Mouse (Mus musculus) cerebellum, adult 2 months (tissue): ENCODE measurements at regions not wholly inside any gene's neighbourhood (a gene's known extent, or its start where the extent isn't known, plus 50 kb on each side); places are given as distances from the start of the nearest gene placed in this dataset.

ENCODE experiments used
- CTCF ChIP-seq: fragments of 200-500 bp; IDR thresholded peaks from 2 replicates; pipeline ENCODE4 v1.5.1; 2011; ENCODE audit warnings: low read depth, mild to moderate bottlenecking, control low read depth, low read length, moderate library complexity, borderline replicate concordance; ENCODE audit not compliant: insufficient read depth
- POLR2A ChIP-seq: fragments of 200-500 bp; IDR thresholded peaks from 2 replicates; pipeline ENCODE4 v1.6.1; 2011; ENCODE audit warnings: low read length, control low read depth, borderline replicate concordance; ENCODE audit not compliant: insufficient read depth

DNA sequence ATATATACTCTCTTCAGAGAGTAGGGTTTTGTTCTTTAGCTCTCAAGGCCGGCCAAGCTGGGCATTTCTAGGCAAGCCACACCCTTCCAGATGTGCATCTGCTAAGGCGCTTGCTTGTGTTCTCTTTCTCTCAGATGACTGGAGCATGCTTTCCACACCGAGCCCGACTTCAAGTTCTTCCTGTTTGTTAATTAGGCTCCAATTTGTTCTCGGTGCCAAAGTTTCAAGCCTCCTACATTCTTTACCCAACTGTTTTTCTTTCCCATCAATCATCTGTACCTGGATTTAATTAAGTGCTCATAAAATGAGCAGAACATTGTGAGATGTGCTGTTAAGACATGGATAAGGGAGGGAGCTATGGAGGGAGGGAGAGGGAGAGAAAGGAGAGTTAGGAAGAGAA is 138.7 kb downstream of the Irx2 start:
- TF ChIP-seq CTCF (no peak), POLR2A (no peak)
